Mouse (Mus musculus) liver, postnatal 0 days (tissue): ENCODE results near the gene Mmp14.

Experiments used
- CTCF ChIP-seq: sonication (generic); IDR thresholded peaks from 2 replicates; pipeline ENCODE4 v1.5.1; 2016; ENCODE audit warnings: antibody characterized with exemption, low read depth
- EP300 ChIP-seq: IDR thresholded peaks from 2 replicates; pipeline ENCODE4 v1.6.1; 2016; ENCODE audit warnings: antibody characterized with exemption, low read depth, mild to moderate bottlenecking

DNA sequence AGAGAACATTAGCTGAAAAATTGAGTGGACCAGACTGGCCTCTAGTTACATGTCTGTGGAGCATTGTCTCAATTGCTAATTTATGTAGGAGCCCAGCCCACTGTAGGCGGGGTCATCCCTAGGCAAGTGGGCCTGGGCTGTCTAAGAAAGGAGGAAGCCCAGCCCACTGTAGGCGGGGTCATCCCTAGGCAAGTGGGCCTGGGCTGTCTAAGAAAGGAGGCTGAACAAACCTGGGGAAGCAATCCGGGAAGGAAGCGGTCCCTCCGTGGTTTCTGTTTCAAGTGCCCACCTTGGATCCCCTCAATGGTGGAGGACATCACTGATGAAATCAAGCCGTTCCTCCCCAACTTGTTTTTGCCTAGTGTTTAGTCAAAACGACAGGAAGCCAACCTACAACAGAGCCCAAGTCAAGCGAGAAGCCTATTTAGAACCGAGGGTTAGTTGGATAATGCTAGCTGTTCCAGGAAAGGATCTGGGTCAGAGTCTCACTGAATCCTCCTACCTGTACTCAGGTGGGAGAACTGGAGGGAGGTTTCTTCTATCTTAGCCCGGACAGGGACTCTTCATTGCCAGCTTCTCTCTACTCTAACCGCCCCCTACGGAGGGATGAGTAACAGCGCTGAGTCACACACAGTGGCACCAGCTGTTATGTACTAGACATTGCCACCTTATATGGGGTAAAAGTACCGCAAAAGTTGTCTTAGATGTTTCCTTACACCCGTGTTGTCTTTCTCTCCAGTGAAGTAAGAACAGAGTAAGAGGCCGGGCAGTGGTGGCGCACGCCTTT lies 61.1 kb downstream of the Mmp14 start:
- no peak for TF ChIP-seq CTCF
- TF ChIP-seq EP300 = no peak
